Mouse (Mus musculus) CH12.LX (cell line): Measurements from ENCODE around the gene Bak1. TPM values are rescaled to one million over a fixed set of nuclear protein-coding genes. Genes with fewer than 3 reads are reported as not detected.
A peak's percentile ranks its signal among the peaks of the same experiment; 100 is the strongest.

ENCODE experiments used
- DNase-seq: peaks from one replicate; pipeline ENCODE4 v3.0.0-alpha.2; 2013; ENCODE audit errors: extremely low read depth
- H3K27ac ChIP-seq: 2 replicates; pipeline ENCODE4 v1.5.1; 2012; ENCODE audit warnings: low read depth, mild to moderate bottlenecking, control low read depth, moderate library complexity; ENCODE audit not compliant: insufficient read depth
- H3K27me3 ChIP-seq: replicated peaks from 2 replicates; pipeline ENCODE3; 2012; ENCODE audit warnings: inconsistent platforms
- H3K36me3 ChIP-seq, 2 experiments: replicated peaks in 1 of 2; 2 replicates each; pipeline versions ENCODE3 to v1.6.1; 2012; ENCODE audit warnings: inconsistent platforms in 1 of 2, low read length in 1 of 2, mild to moderate bottlenecking in 1 of 2, mixed read lengths in 1 of 2, moderate library complexity in 1 of 2; ENCODE audit not compliant: control insufficient read depth in 1 of 2, insufficient read depth in 1 of 2
- H3K4me1 ChIP-seq, 2 experiments: 2 replicates each; pipeline ENCODE4 v1.6.1; 2012; ENCODE audit warnings: inconsistent platforms in 1 of 2, moderate library complexity in 1 of 2; ENCODE audit not compliant: insufficient read depth in 2 of 2, control insufficient read depth in 1 of 2
- H3K4me2 ChIP-seq: 2 replicates; pipeline ENCODE4 v1.6.1; 2012; ENCODE audit warnings: low read depth, mild to moderate bottlenecking, control low read depth; ENCODE audit not compliant: poor library complexity, insufficient read depth, severe bottlenecking
- H3K4me3 ChIP-seq, 3 experiments: fragments of 150-350 bp in 1 of 3; sonication (generic) in 1 of 3; replicated peaks in 1 of 3; 2 replicates each; pipeline versions ENCODE3 to v1.5.1; 2011 to 2012; ENCODE audit warnings: low read depth in 2 of 3, low read length in 2 of 3, mild to moderate bottlenecking in 2 of 3, moderate library complexity in 2 of 3, control low read depth in 1 of 3, improper control_type of control experiment in 1 of 3, inconsistent platforms in 1 of 3, mixed read lengths in 1 of 3; ENCODE audit not compliant: poor library complexity in 1 of 3
- H3K79me2 ChIP-seq: replicated peaks from 2 replicates; pipeline ENCODE4 v1.6.1; 2012; ENCODE audit warnings: mild to moderate bottlenecking, moderate library complexity; ENCODE audit not compliant: control insufficient read depth, poor library complexity, insufficient read depth, severe bottlenecking; ENCODE audit errors: extremely low read depth
- H3K9ac ChIP-seq: 2 replicates; pipeline ENCODE4 v1.6.1; 2012; ENCODE audit warnings: low read depth, mild to moderate bottlenecking, control low read depth, moderate library complexity; ENCODE audit not compliant: insufficient read depth
- H3K9me3 ChIP-seq: replicated peaks from 2 replicates; pipeline ENCODE3; 2012; ENCODE audit warnings: low read length, inconsistent platforms, mixed read lengths
- BHLHE40 ChIP-seq: IDR thresholded peaks from 2 replicates; pipeline ENCODE4 v1.6.1; 2011; ENCODE audit warnings: mild to moderate bottlenecking, low read depth, low read length, improper control_type of control experiment
- CHD2 ChIP-seq: IDR thresholded peaks from 2 replicates; pipeline ENCODE4 v1.6.1; 2011; ENCODE audit warnings: low read length, improper control_type of control experiment
- ELF1 ChIP-seq: IDR thresholded peaks from 2 replicates; pipeline ENCODE4 v1.6.1; 2014; ENCODE audit warnings: low read depth, mild to moderate bottlenecking, inconsistent platforms, low read length, improper control_type of control experiment
- EP300 ChIP-seq: IDR thresholded peaks from 2 replicates; pipeline ENCODE4 v1.6.1; 2011; ENCODE audit warnings: low read length, improper control_type of control experiment
- ETS1 ChIP-seq: conservative IDR thresholded peaks from 2 replicates; pipeline ENCODE4 v1.6.1; 2012; ENCODE audit warnings: low read depth, mild to moderate bottlenecking, inconsistent platforms, low read length, improper control_type of control experiment, moderate library complexity
- GABPA ChIP-seq: IDR thresholded peaks from 2 replicates; pipeline ENCODE4 v1.6.1; 2012; ENCODE audit warnings: low read depth, low read length, improper control_type of control experiment, inconsistent platforms; ENCODE audit not compliant: insufficient replicate concordance
- HCFC1 ChIP-seq: IDR thresholded peaks from 2 replicates; pipeline ENCODE4 v1.6.1; 2012; ENCODE audit warnings: low read depth, mild to moderate bottlenecking, inconsistent platforms, low read length, improper control_type of control experiment
- IRF4 ChIP-seq: IDR thresholded peaks from 2 replicates; pipeline ENCODE4 v1.6.1; 2014; ENCODE audit warnings: low read depth, mild to moderate bottlenecking, inconsistent platforms, low read length, improper control_type of control experiment
- MAFK ChIP-seq: IDR thresholded peaks from 2 replicates; pipeline ENCODE4 v1.6.1; 2011; ENCODE audit warnings: low read length, improper control_type of control experiment; ENCODE audit not compliant: insufficient replicate concordance
- MAZ ChIP-seq: IDR thresholded peaks from 2 replicates; pipeline ENCODE4 v1.6.1; 2012; ENCODE audit warnings: low read depth, mild to moderate bottlenecking, inconsistent platforms, low read length, improper control_type of control experiment, moderate library complexity
- MEF2A ChIP-seq: IDR thresholded peaks from 2 replicates; pipeline ENCODE4 v1.6.1; 2014; ENCODE audit warnings: low read depth, mild to moderate bottlenecking, inconsistent platforms, low read length, improper control_type of control experiment, borderline replicate concordance
- MXI1 ChIP-seq: IDR thresholded peaks from 2 replicates; pipeline ENCODE4 v1.6.1; 2011; ENCODE audit warnings: mild to moderate bottlenecking, low read depth, low read length, improper control_type of control experiment
- NRF1 ChIP-seq: IDR thresholded peaks from 2 replicates; pipeline ENCODE4 v1.6.1; 2014; ENCODE audit warnings: low read depth, mild to moderate bottlenecking, inconsistent platforms, low read length, improper control_type of control experiment, moderate library complexity
- PAX5 ChIP-seq: IDR thresholded peaks from 2 replicates; pipeline ENCODE4 v1.6.1; 2012; ENCODE audit warnings: low read length, inconsistent platforms, mixed read lengths
- POLR2A ChIP-seq: IDR thresholded peaks from 2 replicates; pipeline ENCODE4 v1.6.1; 2011; ENCODE audit warnings: low read depth, mild to moderate bottlenecking, improper control_type of control experiment, low read length
- POLR2AphosphoS2 ChIP-seq: IDR thresholded peaks from 2 replicates; pipeline ENCODE4 v1.6.1; 2011; ENCODE audit warnings: low read depth, low read length, improper control_type of control experiment
- RAD21 ChIP-seq: IDR thresholded peaks from 2 replicates; pipeline ENCODE4 v1.6.1; 2011; ENCODE audit warnings: low read depth, mild to moderate bottlenecking, low read length, improper control_type of control experiment, moderate library complexity
- SIN3A ChIP-seq: IDR thresholded peaks from 2 replicates; pipeline ENCODE4 v1.6.1; 2012; ENCODE audit warnings: low read length, improper control_type of control experiment, inconsistent platforms
- SMC3 ChIP-seq: IDR thresholded peaks from 2 replicates; pipeline ENCODE4 v1.6.1; 2011; ENCODE audit warnings: low read depth, low read length, improper control_type of control experiment
- TBP ChIP-seq: conservative IDR thresholded peaks from 2 replicates; pipeline ENCODE4 v1.6.1; 2011; ENCODE audit warnings: low read depth, low read length, improper control_type of control experiment
- TCF12 ChIP-seq: IDR thresholded peaks from 2 replicates; pipeline ENCODE4 v1.6.1; 2014; ENCODE audit warnings: low read depth, mild to moderate bottlenecking, inconsistent platforms, low read length, improper control_type of control experiment
- ZKSCAN1 ChIP-seq: IDR thresholded peaks from 2 replicates; pipeline ENCODE4 v1.6.1; 2012; ENCODE audit warnings: low read depth, inconsistent platforms, low read length, improper control_type of control experiment, borderline replicate concordance
- ZMIZ1 ChIP-seq: IDR thresholded peaks from 2 replicates; pipeline ENCODE4 v1.6.1; 2012; ENCODE audit warnings: low read depth, mild to moderate bottlenecking, inconsistent platforms, low read length, improper control_type of control experiment
- ZNF384 ChIP-seq: IDR thresholded peaks from 2 replicates; pipeline ENCODE4 v1.6.1; 2012; ENCODE audit warnings: low read depth, low read length, improper control_type of control experiment, inconsistent platforms
- dilution Hi-C: fragments of 300-500 bp; cut with MboI; formaldehyde crosslinking; loops from 2 replicates; pipeline ENCODE4 v1.14.3; 2020; ENCODE audit warnings: low sequenced_read_pairs; ENCODE audit not compliant: extremely low pct_unique_long_range_greater_than_20kb, extremely low pct_ligation_motif_present
- in situ Hi-C: fragments of 300-500 bp; cut with MboI; formaldehyde crosslinking; loops from 3 replicates; pipeline ENCODE4 v1.14.3; 2019; ENCODE audit warnings: low sequenced_read_pairs, low pct_ligation_motif_present, low pct_unique_long_range_greater_than_20kb, mixed read lengths
- polyA plus RNA-seq: library from polyadenylated mRNA; unstranded; fragments of >175 nt; gene quantifications from 2 replicates; pipeline ENCODE4 v1.2.1, GENCODE M21; 2012; ENCODE audit warnings: low read depth; ENCODE audit not compliant: insufficient read length
- total RNA-seq, 2 experiments: library from RNA; depleted of rRNA; stranded (reverse); fragments of 300-350 nt in 1 of 2; fragments of >200 nt in 1 of 2; gene quantifications; 2 replicates each; pipeline ENCODE4 v1.2.3; 2012 to 2014

Bak1 gene
- total and polyA plus RNA-seq, 3 experiments = 57.3 to 140 (median 61.8) TPM

- TF ChIP-seq BHLHE40 (no peak), CHD2 (no peak), IRF4 (no peak)
These were observed 3.5 kb upstream of the Bak1 start (continued) for GRCm38 (mm10) chr17:27032328-27032727.

- dilution Hi-C loops = no loop called here
- H3K9ac ChIP-seq = no peak overlapping the region
- H3K9me3 ChIP-seq = peaks cover 6% of the 10 kb centered on the region
- no peak overlapping the region for H3K4me3 ChIP-seq
- peaks cover 22% of the 10 kb centered on the region for H3K79me2 ChIP-seq
- H3K27ac ChIP-seq = no peak overlapping the region
- in situ Hi-C loops = loop anchor here (10.0 to 25.0 kb wide), 2 partner anchors 54 to 481 kb away; partner anchors contain the start of gene Grm4
- no peak for TF ChIP-seq GABPA
- TF ChIP-seq ZKSCAN1 = peak; percentile 53
- no peak for TF ChIP-seq POLR2A
- no peak for TF ChIP-seq CHD2
- no peak for TF ChIP-seq NRF1
- no peak for TF ChIP-seq EP300
- no peak for TF ChIP-seq MEF2A
- TF ChIP-seq SMC3 = no peak
- TF ChIP-seq, all 38 proteins: peak for 1
- no peak overlapping the region for H3K4me2 ChIP-seq
- no peak for DNase-seq
- H3K27me3 ChIP-seq = no peaks in the 10 kb centered on the region
- peaks cover under 1 to 41% of the 10 kb centered on the region in 2 experiments for H3K36me3 ChIP-seq
- H3K4me1 ChIP-seq = peaks cover 7 to 21% of the 10 kb centered on the region in 2 experiments
These were observed 2.1 kb upstream of the Bak1 start for GRCm38 (mm10) chr17:27030896-27031295.

GRCm38 (mm10) chr17:27029431-27029830, 622 bp upstream of the Bak1 start:
- TF ChIP-seq GABPA = no peak
- no peak for TF ChIP-seq ETS1
- no peak for TF ChIP-seq ELF1
- no peak for TF ChIP-seq MAFK
- no peak for TF ChIP-seq MXI1
- no peak for TF ChIP-seq ZKSCAN1
- no peak for TF ChIP-seq ZMIZ1
- no peak for TF ChIP-seq HCFC1
- no peak for TF ChIP-seq MAZ
- TF ChIP-seq POLR2AphosphoS2 = no peak
- no peak for TF ChIP-seq TCF12
- TF ChIP-seq PAX5 = no peak
- no peak for TF ChIP-seq TBP
- no peak for TF ChIP-seq SIN3A
- no peak for TF ChIP-seq RAD21
- TF ChIP-seq MEF2A = no peak
- no peak for TF ChIP-seq ZNF384
- no peaks in the 10 kb centered on the region for H3K27me3 ChIP-seq
- DNase-seq = no peak
- no peak overlapping the region for H3K4me2 ChIP-seq
- peaks cover 15 to 31% of the 10 kb centered on the region in 2 experiments for H3K4me1 ChIP-seq
- in situ Hi-C loops = loop anchor here (25.0 kb wide), 1 partner anchor 483 kb away; the partner anchor contains the start of gene Grm4
- dilution Hi-C loops = no loop called here
- H3K9me3 ChIP-seq = peaks cover 6% of the 10 kb centered on the region
- peaks cover 25% of the 10 kb centered on the region for H3K79me2 ChIP-seq
- H3K9ac ChIP-seq = no peak overlapping the region
- H3K36me3 ChIP-seq = peaks cover 10 to 39% of the 10 kb centered on the region in 2 experiments
- H3K4me3 ChIP-seq = no peak overlapping the region
- no peak overlapping the region for H3K27ac ChIP-seq
